Mouse (Mus musculus): Measurements from ENCODE around the gene Fam8a1. TPM values are rescaled to one million over a fixed set of nuclear protein-coding genes. Genes with fewer than 3 reads are reported as not detected.

Fam8a1 gene
- polyA plus RNA-seq, 1 experiment from 2014 or later: 7.9 TPM

DNA sequence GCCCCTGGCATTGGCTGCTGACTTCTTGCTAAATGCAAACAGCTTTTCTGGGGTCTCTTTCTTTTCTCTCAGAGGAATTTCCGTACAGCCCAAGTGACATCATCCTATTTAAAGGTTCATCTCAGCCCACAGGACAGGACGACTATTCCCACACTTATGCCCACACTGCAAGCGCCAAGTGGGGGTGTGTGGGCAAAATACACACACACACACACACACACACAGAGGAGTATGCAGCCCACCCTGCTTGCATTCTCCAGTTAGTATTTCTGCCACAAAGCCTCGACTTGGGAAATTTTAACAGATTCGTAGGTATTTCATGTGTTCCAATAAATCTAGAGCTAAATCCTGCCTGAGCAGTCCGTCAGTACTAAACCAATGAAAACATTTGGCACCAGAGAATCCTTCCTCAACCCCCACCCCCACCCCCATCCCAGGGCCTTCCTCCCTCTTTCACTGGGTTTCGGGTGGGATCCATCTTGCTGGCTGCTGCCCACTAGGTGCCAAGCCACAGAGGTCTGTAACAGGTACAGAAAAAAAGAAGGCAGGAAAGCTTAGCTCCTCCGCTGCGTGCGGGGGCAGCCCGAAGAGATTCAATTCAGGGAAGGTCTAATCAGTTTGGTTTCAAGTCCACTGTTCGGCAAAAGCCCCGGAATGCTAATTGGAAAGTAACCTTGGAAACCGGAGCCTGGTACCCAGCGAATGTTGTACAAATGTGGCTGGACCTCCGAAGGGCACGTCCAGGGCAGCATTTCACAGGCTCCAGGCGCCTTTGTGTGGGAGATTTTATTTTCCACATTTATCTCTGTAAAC, 35.8 kb upstream of the Fam8a1 start:
- H3K27ac ChIP-seq (ENCODE audit: low read depth): no peak overlapping the region
- H3K4me1 ChIP-seq (ENCODE audit: insufficient read depth): no peaks in the 10 kb centered on the region
- no peak overlapping the region for H3K4me2 ChIP-seq
- no peaks in the 10 kb centered on the region for H3K36me3 ChIP-seq (ENCODE audit: insufficient read depth)
- H3K4me3 ChIP-seq (ENCODE audit: low read depth, low read length): no peak overlapping the region
- no peak overlapping the region for H3K9ac ChIP-seq
- WGBS: 52% methylated on average over 18 of the region's 18 CpGs
- peak; percentile 26 for DNase-seq
- H3K9me3 ChIP-seq (ENCODE audit: low read depth, low read length): no peaks in the 10 kb centered on the region
- no peaks in the 10 kb centered on the region; the same call in 1 of the 2 replicates for H3K27me3 ChIP-seq (ENCODE audit: insufficient read depth, low read length)
- no peak for ATAC-seq (ENCODE audit: insufficient read depth)
- no peak for TF ChIP-seq CTCF (IDR thresholded peaks at IDR 0.05; ENCODE audit: low read depth)

DNA sequence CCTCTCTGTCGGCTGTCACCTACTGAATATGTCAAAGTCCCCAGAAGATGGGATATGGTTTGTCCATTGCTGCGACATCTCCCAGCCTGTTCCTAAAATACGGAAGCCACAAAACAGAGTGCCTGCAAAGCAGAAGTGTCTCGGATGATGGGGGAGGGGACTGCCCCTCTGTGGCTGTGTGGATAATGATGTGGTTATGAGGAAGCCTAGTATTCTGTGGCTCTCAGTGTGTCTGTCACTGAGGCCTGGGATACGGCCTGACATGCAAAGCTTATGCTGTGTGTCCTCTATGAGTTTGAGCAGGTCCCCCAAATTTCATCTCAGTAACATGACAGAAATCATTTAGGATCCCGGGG, 35.2 kb upstream of the Fam8a1 start:
- no peak for ATAC-seq (ENCODE audit: insufficient read depth)
- Histone ChIP-seq H3K9ac (no peak overlapping the region), H3K27ac (ENCODE audit: low read depth) (no peak overlapping the region), H3K4me3 (ENCODE audit: low read depth, low read length) (no peak overlapping the region), H3K4me1 (ENCODE audit: insufficient read depth) (no peaks in the 10 kb centered on the region), H3K9me3 (ENCODE audit: low read depth, low read length) (no peaks in the 10 kb centered on the region), H3K4me2 (no peak overlapping the region), H3K36me3 (ENCODE audit: insufficient read depth) (no peaks in the 10 kb centered on the region), H3K27me3 (ENCODE audit: insufficient read depth, low read length) (no peaks in the 10 kb centered on the region; the same call in 1 of the 2 replicates)
- no peak for TF ChIP-seq CTCF (IDR thresholded peaks at IDR 0.05; ENCODE audit: low read depth)
- DNase-seq: peak; percentile 23
- 52% methylated on average over 6 of the region's 6 CpGs for WGBS

GRCm38 (mm10) chr13:46640608-46641468, 28.5 kb upstream of the Fam8a1 start:
- peaks cover 3% of the 10 kb centered on the region; the same call in 1 of the 2 replicates for H3K9me3 ChIP-seq (ENCODE audit: low read depth, low read length)
- no peaks in the 10 kb centered on the region for H3K36me3 ChIP-seq (ENCODE audit: insufficient read depth)
- H3K4me2 ChIP-seq: no peak overlapping the region
- no peaks in the 10 kb centered on the region for H3K4me1 ChIP-seq (ENCODE audit: insufficient read depth)
- no peak for TF ChIP-seq CTCF (IDR thresholded peaks at IDR 0.05; ENCODE audit: low read depth)
- no peaks in the 10 kb centered on the region for H3K27me3 ChIP-seq (ENCODE audit: insufficient read depth, low read length)
- no peak overlapping the region for H3K4me3 ChIP-seq (ENCODE audit: low read depth, low read length)
- DNase-seq (no peak), ATAC-seq (ENCODE audit: insufficient read depth) (no peak)
- H3K27ac ChIP-seq (ENCODE audit: low read depth): no peak overlapping the region
- no peak overlapping the region for H3K9ac ChIP-seq
- 83% methylated on average over 10 of the region's 10 CpGs for WGBS

DNA sequence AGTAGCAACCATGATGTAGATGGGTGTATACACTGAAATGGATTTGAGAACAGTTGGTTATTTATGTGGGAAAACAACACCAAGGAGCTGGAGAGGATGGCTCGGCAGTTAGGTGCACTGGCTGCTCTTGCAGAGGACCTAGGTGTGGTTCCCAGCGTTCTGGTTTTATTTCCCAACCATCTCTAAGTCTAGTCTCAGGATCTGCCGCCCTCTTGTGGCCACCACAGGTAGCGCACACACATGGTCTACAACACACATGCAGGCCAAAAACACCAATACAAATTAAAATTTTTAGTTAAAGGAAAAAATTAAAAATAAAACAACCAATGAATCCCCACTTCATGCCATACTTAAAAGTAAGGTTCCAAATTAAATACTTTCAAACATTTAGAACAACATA, 27.0 kb upstream of the Fam8a1 start:
- Histone ChIP-seq H3K27ac (ENCODE audit: low read depth) (no peak overlapping the region), H3K9ac (no peak overlapping the region), H3K36me3 (ENCODE audit: insufficient read depth) (no peaks in the 10 kb centered on the region), H3K9me3 (ENCODE audit: low read depth, low read length) (peaks cover 3% of the 10 kb centered on the region; the same call in 1 of the 2 replicates), H3K4me1 (ENCODE audit: insufficient read depth) (no peaks in the 10 kb centered on the region), H3K4me3 (ENCODE audit: low read depth, low read length) (no peak overlapping the region), H3K4me2 (no peak overlapping the region), H3K27me3 (ENCODE audit: insufficient read depth, low read length) (no peaks in the 10 kb centered on the region)
- no peak for ATAC-seq (ENCODE audit: insufficient read depth)
- DNase-seq: no peak
- WGBS: 86% methylated on average over 4 of the region's 4 CpGs
- TF ChIP-seq CTCF (IDR thresholded peaks at IDR 0.05; ENCODE audit: low read depth): peak; percentile 55

- TF ChIP-seq CTCF (IDR thresholded peaks at IDR 0.05; ENCODE audit: low read depth): no peak
- DNase-seq (no peak), ATAC-seq (ENCODE audit: insufficient read depth) (no peak)
- no peak overlapping the region for H3K4me2 ChIP-seq
- H3K27ac ChIP-seq (ENCODE audit: low read depth): no peak overlapping the region
- no peak overlapping the region for H3K9ac ChIP-seq
- no peaks in the 10 kb centered on the region for H3K4me1 ChIP-seq (ENCODE audit: insufficient read depth)
- H3K9me3 ChIP-seq (ENCODE audit: low read depth, low read length): peaks cover 3% of the 10 kb centered on the region; the same call in 1 of the 2 replicates
- WGBS: 85% methylated on average over 6 of the region's 6 CpGs
- no peaks in the 10 kb centered on the region for H3K27me3 ChIP-seq (ENCODE audit: insufficient read depth, low read length)
- H3K36me3 ChIP-seq (ENCODE audit: insufficient read depth): no peaks in the 10 kb centered on the region
- H3K4me3 ChIP-seq (ENCODE audit: low read depth, low read length): no peak overlapping the region
Measured at GRCm38 (mm10) chr13:46644175-46644574, 25.1 kb upstream of the Fam8a1 start.

DNA sequence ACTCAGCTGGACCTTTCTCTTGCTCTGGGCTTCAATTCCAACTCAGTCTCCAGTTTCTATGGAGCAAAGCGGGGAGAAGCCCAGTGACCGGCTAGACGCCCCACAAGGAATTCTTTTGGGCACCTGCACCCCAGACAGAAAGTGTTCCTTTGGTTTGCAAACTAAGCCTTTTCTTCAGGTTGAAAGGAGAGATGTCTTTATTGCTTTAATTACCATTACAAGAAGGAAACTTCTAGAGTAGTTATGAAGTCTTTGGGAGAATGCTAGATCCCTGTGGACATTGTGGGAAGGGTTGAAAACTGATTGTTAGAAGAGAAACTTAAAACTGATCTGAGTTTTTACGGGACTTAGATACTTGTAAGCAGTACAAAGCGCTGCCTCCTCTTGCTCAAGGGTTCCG, 23.8 kb upstream of the Fam8a1 start:
- no peak overlapping the region for H3K4me3 ChIP-seq (ENCODE audit: low read depth, low read length)
- WGBS: 73% methylated on average over 6 of the region's 6 CpGs
- DNase-seq: no peak

DNA sequence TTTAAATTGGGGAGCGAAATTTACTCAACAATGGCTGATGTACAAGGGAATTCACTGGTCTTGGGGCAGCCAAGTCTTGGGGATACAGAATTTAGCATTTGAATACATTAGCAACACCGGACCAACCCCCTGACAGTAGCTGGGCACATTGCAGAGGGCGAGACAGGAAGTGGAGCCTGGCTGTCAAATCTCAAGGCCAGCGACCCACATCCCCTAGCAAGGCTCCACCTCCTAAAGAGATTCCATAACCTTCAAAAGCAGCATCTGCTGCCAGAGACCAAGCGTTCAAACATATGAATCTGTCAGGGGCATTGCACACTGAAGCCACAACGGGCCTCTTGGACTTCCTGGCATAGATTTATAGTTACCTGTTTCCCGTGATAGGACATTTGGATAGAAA, 17.5 kb upstream of the Fam8a1 start:
- WGBS: 81% methylated on average over 7 of the region's 7 CpGs
- no peak for TF ChIP-seq CTCF (IDR thresholded peaks at IDR 0.05; ENCODE audit: low read depth)
- no peak for DNase-seq
- ATAC-seq (ENCODE audit: insufficient read depth): no peak
- Histone ChIP-seq H3K36me3 (ENCODE audit: insufficient read depth) (no peaks in the 10 kb centered on the region), H3K27me3 (ENCODE audit: insufficient read depth, low read length) (no peaks in the 10 kb centered on the region), H3K27ac (ENCODE audit: low read depth) (no peak overlapping the region), H3K9me3 (ENCODE audit: low read depth, low read length) (no peaks in the 10 kb centered on the region), H3K4me1 (ENCODE audit: insufficient read depth) (no peaks in the 10 kb centered on the region), H3K4me2 (no peak overlapping the region), H3K9ac (no peak overlapping the region), H3K4me3 (ENCODE audit: low read depth, low read length) (no peak overlapping the region)

More for the DNA sequence above, 23.8 kb upstream of the Fam8a1 start:
- no peak overlapping the region for H3K9ac ChIP-seq
- H3K27me3 ChIP-seq (ENCODE audit: insufficient read depth, low read length): no peaks in the 10 kb centered on the region
- no peak overlapping the region for H3K4me2 ChIP-seq
- H3K4me1 ChIP-seq (ENCODE audit: insufficient read depth): no peaks in the 10 kb centered on the region
- ATAC-seq (ENCODE audit: insufficient read depth): no peak
- no peak for TF ChIP-seq CTCF (IDR thresholded peaks at IDR 0.05; ENCODE audit: low read depth)
- H3K36me3 ChIP-seq (ENCODE audit: insufficient read depth): no peaks in the 10 kb centered on the region
- H3K27ac ChIP-seq (ENCODE audit: low read depth): no peak overlapping the region
- H3K9me3 ChIP-seq (ENCODE audit: low read depth, low read length): peaks cover 3% of the 10 kb centered on the region; the same call in 1 of the 2 replicates

All from lung, embryonic 14.5 days (tissue).